Mouse (Mus musculus): ENCODE results near the gene Bpifa3. TPM values are rescaled to one million over a fixed set of nuclear protein-coding genes. Genes with fewer than 3 reads are reported as not detected.
"Not testable (repeated sequence)": the region's sequence is repeated elsewhere in the genome, so short reads cannot be mapped to it uniquely, and the experiment has no call there.

Bpifa3 gene
- total RNA-seq (2021) = not detected
- long read RNA-seq, experiment 1 = 0 reads
- long read RNA-seq, experiment 2 = 0 reads

DNA sequence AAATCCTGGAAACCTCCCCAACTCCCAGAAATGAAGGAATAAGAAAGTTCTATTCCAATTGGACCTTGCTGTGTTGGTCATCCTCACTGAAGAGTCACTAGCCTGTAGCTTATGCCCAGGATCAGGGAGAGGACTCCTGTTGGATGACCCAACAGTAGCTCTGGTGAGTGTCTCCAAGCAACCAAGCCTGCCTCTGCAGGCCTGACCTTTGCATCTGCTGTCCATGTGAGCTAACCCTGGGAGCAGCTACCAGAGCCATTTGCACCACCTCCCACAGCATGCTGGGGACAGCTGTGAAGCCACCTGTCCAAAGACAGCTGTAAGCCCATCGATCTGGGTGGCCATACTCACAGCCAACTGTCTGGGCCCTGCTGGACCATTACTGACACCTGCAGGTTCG, at the start of gene Bpifa3:
TSS of gene Bpifa3 (plus strand) at position 217 of the 400 bp plus-strand sequence.
- intact Hi-C loops (cut with DNase I) = no loop called here
- DNase-seq = no peak

DNA sequence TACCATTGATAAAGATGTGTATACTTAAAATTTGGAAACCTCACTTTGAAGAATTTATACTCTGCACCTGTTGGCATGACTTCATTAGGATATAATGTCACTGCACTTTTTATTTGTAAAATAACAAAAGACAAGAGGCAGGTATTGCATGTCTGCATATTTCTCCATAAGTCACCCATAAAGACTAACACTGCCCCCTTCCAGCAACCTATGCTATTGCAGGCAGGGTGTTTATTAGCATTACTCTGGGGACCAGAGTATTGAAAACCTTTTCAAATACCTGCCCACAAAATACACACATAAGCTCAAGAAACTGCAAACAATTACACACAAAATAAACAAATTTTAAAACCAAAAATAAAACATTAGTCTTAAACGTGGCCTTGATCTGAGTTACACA, 32.4 kb upstream of the Bpifa3 start:
- intact Hi-C loops (cut with DNase I) = no loop called here

DNA sequence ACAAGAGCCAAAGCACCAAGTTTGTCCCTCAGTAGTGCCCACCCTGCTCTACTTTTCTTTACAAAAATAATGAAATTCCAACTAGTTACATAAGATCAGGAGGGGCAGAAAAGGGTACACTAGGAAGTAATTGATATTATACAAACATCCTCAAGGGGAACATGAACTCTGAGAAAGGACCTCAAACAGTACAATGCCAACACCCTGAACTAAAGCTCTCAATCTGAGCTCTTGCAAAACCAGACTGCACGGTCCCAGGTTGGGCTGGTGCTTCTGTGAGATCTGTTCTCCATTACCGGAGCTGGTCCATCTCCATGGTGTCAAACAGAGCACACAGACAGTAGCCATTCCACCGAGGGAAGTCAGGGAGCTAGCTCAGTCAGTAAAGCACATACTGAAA, 12.8 kb upstream of the Bpifa3 start:
- intact Hi-C loops (cut with DNase I) = no loop called here
- DNase-seq = no peak

More for the DNA sequence above, 32.4 kb upstream of the Bpifa3 start:
- no peak for DNase-seq

DNA sequence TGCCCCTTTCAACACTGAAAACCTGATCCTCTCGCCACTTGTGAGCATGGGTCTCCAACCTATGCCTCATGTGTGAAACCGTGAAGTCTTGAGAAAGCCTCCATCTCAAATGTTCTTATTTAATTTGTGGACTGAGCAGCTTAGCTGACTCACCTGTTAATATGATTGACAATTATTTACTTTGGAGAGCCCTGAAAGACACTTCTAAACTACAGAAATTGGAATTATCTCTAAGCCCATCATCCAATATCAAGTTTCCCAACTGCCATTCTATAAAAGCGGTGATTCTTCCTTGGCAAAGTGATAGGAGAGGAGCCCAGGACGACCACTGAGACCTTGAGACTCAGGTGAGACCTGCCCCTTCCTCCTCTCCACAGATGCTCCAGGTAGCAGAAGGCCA, 12.4 kb downstream of the Bpifa3 start, which contains the start of gene Bpifa1:
TSS of gene Bpifa1 (plus strand) at position 301 of the 400 bp plus-strand sequence.
- intact Hi-C loops (cut with DNase I) = no loop called here
- DNase-seq = no peak

DNA sequence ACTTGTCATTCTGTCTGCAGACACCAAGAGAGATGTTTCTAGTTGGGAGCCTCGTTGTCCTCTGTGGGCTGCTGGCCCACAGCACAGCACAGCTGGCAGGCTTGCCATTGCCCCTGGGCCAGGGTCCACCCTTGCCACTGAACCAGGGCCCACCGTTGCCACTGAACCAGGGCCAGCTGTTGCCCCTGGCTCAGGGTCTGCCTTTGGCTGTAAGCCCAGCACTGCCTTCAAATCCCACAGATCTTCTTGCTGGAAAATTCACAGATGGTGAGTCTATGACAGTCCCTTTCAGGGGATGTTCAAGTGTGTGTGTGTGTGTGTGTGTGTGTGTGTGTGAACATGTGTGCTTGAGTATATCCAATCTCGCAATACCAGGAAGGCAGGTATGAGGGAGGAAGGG, 13.6 kb downstream of the Bpifa3 start:
- intact Hi-C loops (cut with DNase I) = loop anchor here (1.0 kb wide), 1 partner anchor 22 kb away; no protein-coding TSS in a partner anchor

DNA sequence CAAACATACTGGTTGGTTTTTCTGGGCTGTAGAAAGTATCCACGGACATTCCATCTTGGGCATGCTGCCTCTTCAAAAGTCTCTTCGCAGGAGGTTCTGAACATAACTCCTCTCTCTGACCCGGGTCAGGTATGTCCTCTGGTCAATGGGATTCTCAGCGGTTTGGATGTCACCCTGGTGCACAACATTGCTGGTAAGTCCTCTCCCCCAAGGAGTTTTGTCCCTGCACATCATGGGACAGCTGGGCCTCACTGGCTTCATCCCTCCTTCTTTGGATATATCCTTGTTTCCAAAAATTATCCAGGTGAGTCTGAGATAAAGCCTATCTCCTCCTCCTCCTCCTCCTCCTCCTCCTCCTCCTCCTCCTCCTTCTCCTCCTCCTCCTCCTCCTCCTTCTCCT, 17.4 kb downstream of the Bpifa3 start:
- intact Hi-C loops (cut with DNase I) = no loop called here
- no peak for DNase-seq

More for the DNA sequence above, 13.6 kb downstream of the Bpifa3 start:
- DNase-seq = no peak

DNA sequence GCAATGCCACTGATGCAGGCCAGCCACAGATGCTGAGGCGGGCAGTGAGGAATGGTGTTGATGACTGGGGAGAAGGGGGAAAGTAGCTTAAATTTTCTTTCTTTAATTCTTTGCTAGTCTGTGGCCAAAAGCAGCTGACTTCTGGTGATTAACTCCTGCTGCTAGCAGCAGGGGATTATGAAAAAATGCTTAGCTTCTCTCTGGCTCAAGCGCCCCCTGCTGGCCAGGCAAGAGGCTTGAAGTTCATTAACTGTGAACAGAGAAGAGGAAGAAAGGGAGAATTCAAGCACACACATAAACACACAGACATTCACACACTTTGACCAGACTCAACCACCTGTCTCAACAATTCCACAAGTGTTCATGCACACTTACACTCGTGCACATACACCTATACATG, 28.3 kb downstream of the Bpifa3 start:
- peak; percentile 35 to 45 for DNase-seq
- intact Hi-C loops (cut with DNase I) = loop anchor here (5.0 to 10.0 kb wide), 2 partner anchors 111 to 154 kb away; partner anchors contain the start of gene Bpifa2

DNA sequence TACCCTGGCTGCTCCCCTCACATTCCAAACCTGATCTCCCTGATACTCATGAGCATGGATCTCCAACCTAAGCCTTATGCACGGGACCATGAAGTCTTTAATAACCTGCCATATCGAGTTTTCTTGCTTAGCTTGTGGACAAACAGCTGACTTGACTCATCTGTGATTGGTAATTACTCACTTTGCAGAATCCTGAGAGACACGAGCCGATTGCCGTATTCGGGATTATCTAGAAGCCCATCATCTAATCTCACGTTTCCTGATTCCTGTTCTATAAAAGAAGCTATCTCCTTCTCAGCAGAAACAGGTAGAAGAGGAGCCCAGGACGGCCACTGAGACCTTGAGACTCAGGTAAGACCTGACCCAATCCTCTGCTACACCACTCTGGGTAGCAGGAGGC, 32.2 kb downstream of the Bpifa3 start, which contains the start of gene Bpifa5:
TSS of gene Bpifa5 (plus strand) at position 301 of the 400 bp plus-strand sequence.
- DNase-seq = no peak
- intact Hi-C loops (cut with DNase I) = no loop called here

DNA sequence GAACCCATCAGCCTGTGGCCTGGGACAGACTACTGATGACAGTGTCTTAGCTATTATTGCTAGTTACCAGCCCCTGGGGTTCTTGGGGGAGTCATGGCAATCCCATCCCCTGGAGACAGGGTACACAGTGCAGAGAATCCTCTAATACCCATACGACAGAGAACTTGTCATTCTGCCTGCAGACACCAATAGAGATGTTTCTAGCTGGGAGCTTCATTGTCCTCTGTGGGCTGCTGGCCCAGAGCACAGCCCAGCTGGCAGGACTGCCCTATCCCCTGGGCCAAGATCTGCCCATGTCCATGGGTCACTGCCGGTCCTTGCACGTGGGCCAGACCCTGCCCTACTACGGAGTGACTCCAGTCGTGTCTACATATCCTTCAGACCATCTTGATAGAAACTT, 33.2 kb downstream of the Bpifa3 start:
- intact Hi-C loops (cut with DNase I) = no loop called here
- DNase-seq = no peak

DNA sequence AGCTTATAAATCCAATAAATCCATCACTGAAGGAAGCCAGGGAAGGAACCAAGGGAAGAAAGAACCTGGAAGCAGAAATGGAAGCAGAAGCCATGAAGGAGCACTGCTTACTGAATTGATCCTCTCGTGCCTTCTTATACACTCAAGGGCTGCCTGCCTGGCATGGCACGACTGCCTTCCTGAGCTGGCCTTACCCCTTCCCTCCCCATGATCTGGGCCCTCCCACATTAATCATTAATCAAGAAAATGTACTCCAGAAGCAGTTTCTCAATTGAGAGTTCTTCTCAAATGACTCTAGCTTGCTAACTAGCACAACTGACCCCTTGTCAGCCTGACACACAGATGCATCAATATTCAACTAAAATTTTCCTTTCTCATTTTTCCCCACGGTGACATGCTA, 39.0 kb downstream of the Bpifa3 start:
- intact Hi-C loops (cut with DNase I) = no loop called here
- DNase-seq = no peak

DNA sequence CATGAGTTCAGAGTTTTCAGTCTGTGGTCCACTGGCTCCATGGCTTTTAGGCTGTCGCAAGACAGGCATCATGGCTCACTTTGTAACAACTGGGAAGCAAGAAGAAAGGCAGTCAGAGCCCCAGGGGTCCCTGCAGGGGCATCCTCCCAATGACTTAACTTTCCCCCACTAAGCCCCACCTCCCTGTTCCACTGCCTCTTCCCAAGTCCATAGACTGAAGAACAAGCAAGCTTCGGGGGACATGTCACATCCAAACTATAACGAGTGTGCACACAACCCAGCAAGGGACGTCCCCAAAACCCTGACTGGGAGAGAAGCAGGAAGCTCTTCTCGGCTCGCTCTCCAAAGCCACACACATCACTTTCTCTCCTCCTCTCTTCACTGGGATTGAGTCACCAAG, 41.5 kb downstream of the Bpifa3 start:
- intact Hi-C loops (cut with DNase I) = loop anchor here (5.0 kb wide), 2 partner anchors 36 to 121 kb away; no protein-coding TSS in a partner anchor
- DNase-seq = no peak

DNA sequence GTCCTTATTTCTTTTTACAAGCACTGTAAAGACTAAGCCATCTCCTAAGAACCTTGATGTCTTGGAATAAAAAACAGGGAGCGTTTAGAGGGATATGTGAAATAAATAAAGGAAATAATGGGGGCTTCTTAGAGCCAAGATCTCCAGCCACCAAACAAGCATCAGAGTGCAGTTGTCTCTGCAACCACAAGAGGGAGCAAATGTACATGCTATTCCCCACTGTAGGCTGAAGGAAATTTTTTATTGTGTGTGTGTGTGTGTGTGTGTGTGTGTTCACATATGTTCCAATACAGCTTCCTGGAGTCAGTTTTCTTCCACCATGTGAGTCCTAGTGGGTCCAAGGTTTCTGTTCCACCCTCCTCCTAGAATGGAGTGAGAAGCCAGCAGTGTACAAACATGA, 43.2 kb downstream of the Bpifa3 start:
- DNase-seq = peak in 1 of 2 experiments; percentile 47
- intact Hi-C loops (cut with DNase I) = loop anchor here (5.0 kb wide), 2 partner anchors 34 to 119 kb away; no protein-coding TSS in a partner anchor

DNA sequence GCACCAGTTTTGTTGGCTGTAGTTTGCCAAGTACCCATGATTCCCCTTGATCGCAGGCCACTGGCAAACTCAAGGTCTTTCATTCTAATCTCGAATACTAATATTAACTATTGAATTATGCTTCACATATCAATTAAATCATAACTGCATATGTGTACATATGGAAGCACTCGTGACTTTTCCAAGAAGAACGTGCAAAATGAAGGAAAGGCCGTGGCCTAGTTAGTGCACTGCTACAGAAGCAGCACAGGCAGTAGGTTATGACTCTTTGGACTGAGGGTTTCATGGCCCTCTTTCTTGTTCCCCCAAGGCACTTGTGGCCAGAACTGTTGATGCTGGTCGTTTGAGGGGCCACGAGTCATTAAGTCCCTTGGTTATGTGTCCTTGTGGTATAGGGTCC, 51.8 kb downstream of the Bpifa3 start:
- intact Hi-C loops (cut with DNase I); DNase-seq: not testable (repeated sequence)

DNA sequence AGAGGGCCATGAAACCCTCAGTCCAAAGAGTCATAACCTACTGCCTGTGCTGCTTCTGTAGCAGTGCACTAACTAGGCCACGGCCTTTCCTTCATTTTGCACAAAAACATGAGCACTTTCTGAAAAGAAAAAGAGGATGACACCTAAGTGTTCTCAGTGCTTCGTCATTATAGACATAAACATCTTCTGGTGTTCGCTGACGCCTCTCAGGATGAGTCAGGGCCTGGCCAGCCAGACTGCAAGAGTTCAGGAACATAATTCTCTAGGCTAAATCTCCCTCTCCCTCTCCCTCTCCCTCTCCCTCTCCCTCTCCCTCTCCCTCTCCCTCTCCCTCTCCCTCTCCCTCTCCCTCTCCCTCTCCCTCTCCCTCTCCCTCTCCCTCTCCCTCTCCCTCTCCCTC, 52.9 kb downstream of the Bpifa3 start:
- DNase-seq; intact Hi-C loops (cut with DNase I): not testable (repeated sequence)

DNA sequence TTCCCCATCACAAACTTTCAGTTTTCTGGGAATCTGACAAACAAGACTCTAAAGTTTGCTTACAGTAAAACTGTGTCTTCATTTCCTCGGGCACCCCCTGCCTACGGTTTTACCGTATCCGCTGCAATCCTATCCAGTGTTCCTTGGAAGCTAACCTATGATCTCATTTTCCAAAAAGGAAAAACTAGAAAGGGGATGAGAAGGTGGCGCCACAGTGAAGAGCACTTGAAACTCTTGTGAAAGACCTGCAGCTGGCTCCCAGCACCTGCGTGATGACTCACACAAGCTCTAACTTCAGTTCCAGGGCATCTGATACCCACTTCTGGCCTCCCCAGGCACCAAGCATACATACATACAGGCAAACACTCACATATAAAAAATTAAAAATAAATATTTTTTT, 55.2 kb downstream of the Bpifa3 start:
- no peak for DNase-seq
- intact Hi-C loops (cut with DNase I) = no loop called here

DNA sequence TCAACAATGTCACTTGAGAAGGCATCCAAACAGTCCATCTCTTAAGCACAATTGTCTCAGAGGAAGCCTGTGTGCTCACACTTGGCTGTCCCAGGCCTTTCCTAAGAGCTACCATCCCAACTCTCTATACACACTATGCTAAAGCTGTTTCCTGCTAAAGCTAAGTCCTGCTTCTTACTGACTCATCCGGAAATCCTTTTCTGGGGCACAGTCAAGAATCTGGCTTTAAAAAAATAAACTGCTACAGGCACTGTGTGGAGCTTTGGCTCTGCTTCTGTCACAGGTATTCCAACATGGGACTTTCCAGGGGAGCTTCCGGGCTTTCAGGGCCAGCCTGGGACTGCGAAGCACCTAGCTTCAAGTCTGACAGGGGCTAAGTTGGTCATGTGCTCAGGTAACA, 55.6 kb downstream of the Bpifa3 start:
- DNase-seq = no peak
- intact Hi-C loops (cut with DNase I) = no loop called here

DNA sequence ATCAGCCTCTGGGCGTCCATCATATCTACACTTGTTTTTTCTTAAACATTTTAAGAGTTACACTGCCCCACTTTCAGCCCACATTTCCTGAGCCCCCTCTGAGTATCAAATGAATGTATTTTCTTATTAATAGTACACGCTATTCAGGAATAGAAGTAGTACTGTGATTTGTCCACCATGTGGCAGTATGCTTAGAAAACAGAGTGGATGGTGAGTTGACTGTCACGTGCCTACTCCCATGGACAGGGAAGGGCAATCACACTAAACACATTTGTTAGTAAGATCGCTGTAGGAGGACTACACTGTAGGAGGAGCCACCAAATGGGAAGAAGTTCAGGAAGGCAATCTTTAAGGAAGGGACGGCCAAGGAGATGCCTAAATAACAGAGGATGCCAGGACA, 57.3 kb downstream of the Bpifa3 start:
- DNase-seq = no peak
- intact Hi-C loops (cut with DNase I) = no loop called here

Other genes with a start within 250 kb of the Bpifa3 start
- not detected for gene Bpifb6, start 229.9 kb upstream of the Bpifa3 start, total RNA-seq (2021)
- gene Bpifb3, start 212.1 kb upstream of the Bpifa3 start, total RNA-seq (2021) = not detected
- gene Bpifb4, start 192.1 kb upstream of the Bpifa3 start, total RNA-seq (2021) = not detected
- not detected for gene Bpifa6, start 155.4 kb upstream of the Bpifa3 start, total RNA-seq (2021)
- not detected for gene Bpifa2, start 122.1 kb upstream of the Bpifa3 start, total RNA-seq (2021)
- 1 to 10 TPM in 1 of 2 experiments, not detected in 1; 8.4 TPM for gene Bpifa1, start 12.5 kb downstream of the Bpifa3 start, total RNA-seq (2021)
- not detected for gene Bpifa5, start 32.3 kb downstream of the Bpifa3 start, total RNA-seq (2021)
- gene Bpifb1, start 60.5 kb downstream of the Bpifa3 start, total RNA-seq (2021) = 1 to 10 TPM in 1 of 2 experiments, not detected in 1; 2.2 TPM
- gene Bpifb5, start 93.4 kb downstream of the Bpifa3 start, total RNA-seq (2021) = not detected
- gene Bpifb9a, start 127.5 kb downstream of the Bpifa3 start, total RNA-seq (2021) = not detected
- not detected for gene Bpifb9b, start 176.9 kb downstream of the Bpifa3 start, total RNA-seq (2021)
- gene Cdk5rap1, start 242.7 kb downstream of the Bpifa3 start, total RNA-seq (2021) = 10 to 100 TPM; 19.0 to 19.2 TPM